Mouse (Mus musculus) urinary bladder, postnatal 25 days (tissue): ENCODE measurements around the gene Tbccd1.

Experiments
- DNase-seq: peaks from one replicate; pipeline ENCODE4 v3.0.0; 2022; ENCODE audit warnings: low spot score

The Tbccd1 gene

DNA sequence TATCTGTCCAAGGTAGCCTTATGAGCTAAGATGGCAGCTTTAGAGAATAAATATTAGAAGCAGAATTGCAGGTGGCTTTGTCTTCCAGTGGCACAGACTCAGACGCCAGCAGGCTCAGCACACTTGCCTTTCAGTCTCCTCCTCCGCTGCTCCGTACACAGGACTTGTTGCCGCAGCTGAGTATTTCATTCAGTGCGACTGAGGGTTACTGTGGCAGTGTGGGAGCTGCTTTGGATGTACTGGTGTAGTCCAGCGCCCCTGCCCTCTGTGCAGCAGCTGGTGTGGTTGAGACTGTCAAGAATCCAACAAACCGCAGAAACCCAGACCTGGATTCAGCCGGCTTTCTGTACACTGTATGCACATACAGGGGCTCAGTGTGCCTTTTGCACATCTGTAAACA lies 14.9 kb upstream of the Tbccd1 start:
- DNase-seq: no peak

GRCm38 (mm10) chr16:22856773-22857172 lies 696 bp downstream of the Tbccd1 start:
- no peak for DNase-seq

DNA sequence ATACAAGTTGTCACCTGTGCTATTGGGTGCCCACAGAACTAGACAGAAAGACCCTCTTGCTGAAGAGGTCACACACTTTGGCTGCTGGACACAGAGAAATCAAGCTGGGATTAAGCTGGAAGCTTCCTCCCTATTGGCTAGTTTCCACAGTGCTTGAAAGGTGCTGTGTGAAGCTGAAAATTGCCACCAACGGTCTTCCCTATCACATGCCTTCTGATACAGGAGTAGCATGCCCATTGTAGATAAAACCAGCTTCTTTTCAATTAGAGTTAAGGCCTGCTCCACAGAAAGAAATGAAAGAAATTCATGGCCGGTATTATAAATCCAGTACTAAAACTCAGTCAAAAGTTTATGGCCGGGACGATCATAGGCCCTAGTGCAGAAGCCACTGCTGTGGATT lies 4.8 kb downstream of the Tbccd1 start:
- DNase-seq: no peak

GRCm38 (mm10) chr16:22848331-22848730 lies 9.1 kb downstream of the Tbccd1 start:
- no peak for DNase-seq

DNA sequence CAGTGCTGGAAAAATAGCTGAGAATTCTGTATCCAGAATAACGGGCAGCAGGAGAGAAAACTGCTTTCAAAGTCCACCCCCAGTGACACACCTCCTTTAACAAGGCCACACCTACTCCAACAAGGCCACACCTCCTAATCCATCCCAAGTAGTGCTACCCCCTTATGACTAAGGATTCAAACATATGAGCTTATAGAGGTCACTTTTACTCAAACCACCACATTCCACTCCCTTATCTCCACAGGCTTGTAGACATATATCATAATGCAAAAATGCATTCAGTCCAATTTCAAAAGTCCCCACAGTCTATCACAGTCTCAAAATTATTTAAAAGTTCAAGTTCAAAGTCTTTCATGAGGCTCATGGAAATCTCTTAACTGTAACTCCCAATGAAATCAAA lies 9.8 kb downstream of the Tbccd1 start:
- DNase-seq: no peak

DNA sequence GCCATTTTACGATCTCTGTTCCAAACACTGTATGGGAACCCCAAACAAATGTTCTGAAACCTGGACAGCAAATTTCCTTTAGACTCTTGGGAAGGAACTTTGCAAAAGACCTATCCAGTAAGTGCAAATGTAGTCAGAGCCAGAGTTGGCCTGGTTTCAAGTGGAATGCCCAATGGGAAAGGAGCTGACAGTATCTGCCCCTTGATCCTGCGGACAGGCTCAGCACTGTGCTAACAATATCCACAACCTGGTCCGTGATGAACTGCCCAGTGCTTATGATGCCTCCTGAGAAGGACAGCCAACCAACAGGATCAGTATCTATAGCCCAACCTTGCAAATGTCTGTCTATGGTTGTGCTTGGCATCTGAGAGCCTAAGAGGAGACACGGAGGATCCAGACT lies 12.0 kb downstream of the Tbccd1 start:
- no peak for DNase-seq

DNA sequence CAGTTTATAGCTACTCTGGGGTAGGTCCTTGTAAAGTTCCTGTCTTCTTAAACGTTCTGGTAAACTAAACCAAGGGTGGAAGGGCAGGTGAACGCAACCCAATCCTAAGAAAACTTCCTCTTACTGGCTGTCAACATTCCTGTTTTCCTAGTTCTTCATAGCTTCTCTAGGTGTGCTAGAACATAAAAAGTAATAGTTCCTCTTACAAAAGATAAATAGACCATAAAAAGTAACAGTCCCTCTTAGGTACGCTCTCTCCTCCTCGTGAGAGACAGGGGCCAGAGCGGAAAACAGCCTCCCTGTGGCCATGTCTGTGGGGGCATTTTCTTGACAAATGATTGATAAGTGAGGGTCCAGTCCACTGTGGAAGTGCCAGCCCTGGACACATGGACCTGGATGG lies 12.6 kb downstream of the Tbccd1 start:
- no peak for DNase-seq

GRCm38 (mm10) chr16:22844061-22844801 lies 13.2 kb downstream of the Tbccd1 start:
- DNase-seq: peak; percentile 72

GRCm38 (mm10) chr16:22842871-22843270 lies 14.6 kb downstream of the Tbccd1 start:
- no peak for DNase-seq

DNA sequence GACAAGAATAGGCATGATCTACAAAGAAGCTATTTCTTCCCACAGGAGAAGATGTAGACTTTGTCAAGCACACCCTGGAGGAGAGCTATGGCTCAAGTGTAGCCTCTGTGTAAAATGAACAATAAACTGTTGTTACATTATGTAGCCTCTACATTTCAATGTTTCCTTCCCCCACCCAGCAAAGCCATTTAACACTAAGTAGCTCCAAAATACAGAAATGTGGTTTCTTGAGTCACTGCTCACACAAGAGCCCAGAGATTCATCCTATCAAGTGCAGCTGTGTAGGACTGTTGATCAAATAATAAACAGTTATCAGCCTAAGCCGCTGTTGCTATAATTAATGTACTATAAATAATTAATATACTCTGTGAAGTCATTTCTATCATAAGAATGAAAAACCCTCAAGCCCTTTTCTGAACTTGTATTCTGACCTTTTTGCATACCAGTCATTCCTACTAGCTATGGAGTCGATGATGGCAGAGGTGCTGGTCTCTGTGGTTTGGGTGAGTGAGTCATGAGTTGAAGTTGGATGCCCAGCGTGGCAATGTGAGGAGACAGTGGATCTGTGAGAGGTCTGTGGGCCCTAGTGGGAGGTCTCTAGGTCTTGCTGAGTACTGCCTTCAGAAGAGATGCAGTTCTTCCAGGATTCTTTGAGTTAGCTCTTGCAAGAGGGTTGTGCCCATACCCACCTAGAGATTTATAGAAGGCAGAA lies 18.2 kb downstream of the Tbccd1 start:
- DNase-seq: no peak

- no peak for DNase-seq
Observed at GRCm38 (mm10) chr16:22832932-22833525, 24.4 kb downstream of the Tbccd1 start.

DNA sequence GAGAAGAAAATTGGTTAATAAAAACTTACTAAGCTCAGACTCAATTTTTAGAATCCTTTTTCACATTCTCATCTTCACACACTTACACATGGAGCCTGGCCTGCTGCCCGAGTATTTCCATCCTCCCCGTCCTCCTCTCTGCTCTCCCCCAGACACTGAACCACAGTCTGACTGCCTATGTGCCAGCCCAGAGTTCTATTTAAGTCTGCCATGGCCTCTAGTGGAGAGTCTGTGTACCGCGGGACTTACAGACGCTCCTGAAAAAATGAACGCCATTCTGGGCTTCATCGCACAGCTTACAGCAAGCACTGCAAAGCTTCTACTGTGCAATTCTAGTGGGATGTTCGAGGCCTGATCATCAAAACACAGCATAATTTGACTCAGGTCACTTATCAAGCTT lies 36.7 kb downstream of the Tbccd1 start:
- no peak for DNase-seq

GRCm38 (mm10) chr16:22811477-22811876 lies 46.0 kb downstream of the Tbccd1 start, which contains the start of gene Crygs:
Gene Crygs (minus strand): TSS chr16:22811577.
- DNase-seq: no peak

- peak; percentile 47 for DNase-seq
Observed at GRCm38 (mm10) chr16:22807468-22808070, 49.9 kb downstream of the Tbccd1 start.

DNA sequence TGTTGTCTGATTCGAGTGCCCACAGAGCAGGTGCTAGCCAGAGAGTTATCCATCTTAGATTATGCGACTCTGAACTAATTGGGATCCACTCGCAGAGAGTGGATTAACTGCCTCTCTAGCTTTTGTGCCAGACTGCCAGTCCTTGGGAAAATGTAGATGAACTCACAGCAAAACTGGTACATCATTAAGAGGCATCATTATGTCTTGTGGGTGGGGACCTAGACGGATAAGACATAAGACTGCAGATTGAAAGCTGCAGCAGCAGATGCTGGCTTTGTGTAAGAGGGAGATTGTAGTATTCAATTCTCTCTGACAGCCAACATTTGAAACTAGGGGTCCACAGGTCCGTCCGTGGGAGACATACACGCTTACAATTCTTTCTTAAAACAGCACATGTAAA lies 54.7 kb downstream of the Tbccd1 start:
- DNase-seq: no peak

- DNase-seq: no peak
Observed at GRCm38 (mm10) chr16:22800849-22801109, 56.7 kb downstream of the Tbccd1 start.

DNA sequence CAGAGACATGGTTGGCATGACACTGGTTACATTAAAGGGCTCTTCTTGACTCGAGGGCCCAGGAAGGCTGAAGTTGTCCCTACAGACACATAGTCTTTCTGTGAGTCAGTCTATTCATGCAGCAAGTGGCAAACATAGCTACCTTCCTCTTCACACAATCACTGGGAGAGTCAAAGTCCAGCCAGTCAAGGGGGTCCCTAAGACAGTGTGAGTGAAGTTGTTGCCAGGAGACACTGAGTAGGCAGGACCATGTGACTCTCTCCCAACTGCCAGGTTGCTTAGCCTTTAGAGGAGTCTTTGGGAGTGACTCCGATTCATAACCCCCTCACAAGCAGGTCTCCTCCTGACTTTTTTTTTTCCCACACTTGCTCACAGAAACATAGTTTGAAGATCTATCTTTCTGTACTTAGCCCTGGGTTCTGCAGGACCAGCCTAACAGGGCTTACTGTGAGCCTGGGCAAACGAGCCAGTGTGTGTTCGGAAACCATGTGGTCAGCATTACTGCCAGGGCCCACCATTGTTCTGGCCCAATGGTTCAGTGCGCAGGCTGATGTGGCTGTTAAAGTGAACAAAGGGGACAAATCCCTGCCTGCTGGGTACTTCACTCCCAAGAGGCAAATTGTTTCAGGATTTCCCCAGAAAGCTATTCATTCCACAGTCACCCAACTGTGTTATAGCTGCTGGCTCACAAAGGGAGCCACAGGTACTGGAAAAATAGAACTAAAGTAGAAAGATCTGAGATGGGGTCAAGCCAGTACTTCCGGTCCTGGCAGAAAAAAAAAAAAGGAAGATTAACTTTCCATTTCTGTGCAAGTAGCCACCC lies 57.2 kb downstream of the Tbccd1 start:
- DNase-seq: no peak

- DNase-seq: no peak
Observed at GRCm38 (mm10) chr16:22798520-22798919, 58.9 kb downstream of the Tbccd1 start.

DNA sequence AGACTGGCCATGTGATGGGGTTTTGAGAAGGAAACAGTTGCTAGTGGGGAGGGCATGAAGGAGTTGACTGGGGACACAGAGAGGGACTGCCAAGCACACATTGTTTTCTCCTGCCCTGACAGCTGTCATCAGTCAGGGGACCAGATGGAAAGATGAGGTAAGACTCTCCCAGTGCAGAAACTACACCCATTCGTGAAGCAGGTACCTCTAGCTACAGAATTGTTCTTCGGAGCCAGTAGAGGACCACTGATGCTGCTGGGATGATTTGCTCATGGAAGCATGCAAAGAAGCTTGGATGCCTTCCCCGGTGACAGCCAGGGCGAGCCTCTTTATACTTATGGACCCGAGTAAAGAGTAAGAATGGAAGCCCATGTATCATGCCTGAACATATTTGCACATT lies 59.9 kb downstream of the Tbccd1 start:
- no peak for DNase-seq

DNA sequence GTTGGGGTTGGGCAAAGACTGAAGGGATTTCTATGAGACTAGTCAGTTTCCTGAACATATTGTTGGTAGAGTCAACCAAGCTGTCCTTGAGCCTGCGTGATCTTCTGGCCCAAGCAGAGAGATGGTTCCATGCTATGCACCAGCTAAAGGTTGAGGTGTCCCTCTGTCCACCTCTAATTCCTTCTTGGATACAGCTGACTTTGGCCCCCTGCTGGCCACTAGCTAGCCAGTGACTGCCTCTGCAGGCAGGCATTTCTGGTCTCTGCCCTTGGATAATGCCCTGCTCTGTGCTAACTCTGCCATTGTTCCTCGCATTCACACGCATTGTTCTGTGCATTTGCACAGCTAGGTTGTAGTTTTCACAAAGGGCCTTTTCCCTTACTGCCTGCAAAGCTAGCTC lies 62.0 kb downstream of the Tbccd1 start:
- no peak for DNase-seq

- no peak for DNase-seq
Observed at GRCm38 (mm10) chr16:22791235-22791634, 66.2 kb downstream of the Tbccd1 start.

- DNase-seq: no peak
Observed at GRCm38 (mm10) chr16:22789908-22790367, 67.5 kb downstream of the Tbccd1 start.
